Mouse (Mus musculus) thymus, postnatal 0 days (tissue): ENCODE results near the gene Gm37419. TPM values are rescaled to one million over a fixed set of nuclear protein-coding genes. Genes with fewer than 3 reads are reported as not detected.

Experiments
- DNase-seq: peaks from one replicate; pipeline ENCODE4 v3.0.0-alpha.2; 2015; ENCODE audit warnings: low spot score
- polyA plus RNA-seq: library from polyadenylated mRNA; unstranded; fragments of >200 nt; fragmentation: Nextera tagmentation; extraction: Ambion mirVana; gene quantifications from 2 replicates; pipeline ENCODE4 v1.2.1, GENCODE M21; 2015

Gm37419 gene
- polyA plus RNA-seq, 1 experiment from 2014 or later: not detected

- DNase-seq: no peak
Measured at GRCm38 (mm10) chr16:23979446-23979845, 8.8 kb upstream of the Gm37419 start.

- no peak for DNase-seq
Measured at GRCm38 (mm10) chr16:23980201-23980870, 7.9 kb upstream of the Gm37419 start.

- DNase-seq: no peak
Measured at GRCm38 (mm10) chr16:23980991-23981720, 7.1 kb upstream of the Gm37419 start.

DNA sequence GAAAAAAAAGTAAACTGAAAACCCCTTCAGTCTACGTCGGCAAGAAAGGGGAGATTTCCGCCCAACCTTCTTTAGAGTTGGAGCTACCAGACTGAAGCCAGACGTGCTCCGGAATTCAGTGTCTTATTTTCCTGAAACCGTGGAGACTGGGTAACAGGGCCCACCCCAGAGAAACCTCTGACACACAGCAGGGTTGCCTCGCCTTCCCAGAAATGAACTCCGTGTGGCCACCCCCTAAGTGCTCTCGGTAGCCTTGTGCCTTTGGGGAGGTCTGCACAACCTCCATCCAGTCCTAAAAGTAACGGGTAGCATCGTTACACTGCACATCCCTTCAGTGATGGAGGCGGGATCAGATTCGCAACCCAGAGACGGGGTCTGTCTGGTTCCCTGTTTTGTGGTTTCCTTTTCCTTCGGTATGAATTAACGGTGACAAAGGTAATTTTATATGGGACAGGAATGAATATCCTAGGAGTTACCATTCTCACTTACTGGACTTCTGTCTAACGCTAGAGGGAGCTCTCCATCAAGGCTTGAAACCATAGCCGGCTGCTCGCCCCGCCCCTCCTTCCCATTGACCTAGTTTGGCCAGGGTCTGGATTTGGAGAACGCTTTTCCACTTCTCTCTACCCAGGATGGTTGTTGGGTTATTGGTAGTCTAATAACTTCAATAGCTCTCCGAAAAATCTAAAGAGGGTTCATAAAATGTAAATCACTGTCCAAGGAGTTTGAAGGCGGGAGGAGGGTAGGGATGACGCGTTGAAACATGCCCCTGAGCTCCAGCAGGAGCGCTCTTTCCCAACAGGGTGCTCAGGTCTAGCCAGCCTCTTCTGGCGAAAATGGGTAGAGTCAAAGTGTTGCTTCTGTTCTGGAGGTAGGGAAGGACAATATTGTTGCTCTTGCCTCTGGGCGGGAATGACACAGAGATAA is 6.1 kb upstream of the Gm37419 start:
- DNase-seq: peak; percentile 77

GRCm38 (mm10) chr16:23982891-23983588 is 5.2 kb upstream of the Gm37419 start:
- peak; percentile 67 for DNase-seq

GRCm38 (mm10) chr16:23984183-23984582 is 4.1 kb upstream of the Gm37419 start:
- peak; percentile 88 for DNase-seq

GRCm38 (mm10) chr16:23984760-23985466 is 3.4 kb upstream of the Gm37419 start:
- DNase-seq: peak; percentile 71

DNA sequence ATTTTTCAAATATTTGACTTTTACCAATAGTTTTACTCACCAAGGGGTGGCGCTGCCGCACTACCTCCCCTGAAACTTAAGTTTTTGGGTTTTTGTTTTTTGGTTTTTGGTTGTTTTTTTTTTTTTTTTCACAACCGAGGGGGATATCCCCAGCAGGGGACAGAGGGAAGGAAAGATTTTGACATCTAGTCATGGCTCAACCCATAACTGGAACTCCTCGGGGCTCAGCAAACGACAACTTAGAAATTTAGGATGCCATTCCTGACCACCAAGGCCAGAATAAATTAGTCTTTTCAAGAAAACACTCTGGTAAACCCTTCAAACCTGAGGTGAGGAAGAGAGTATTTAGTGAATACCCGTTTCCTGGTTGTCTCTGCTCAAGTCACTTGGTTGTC is 2.8 kb upstream of the Gm37419 start:
- peak; percentile 66 for DNase-seq

DNA sequence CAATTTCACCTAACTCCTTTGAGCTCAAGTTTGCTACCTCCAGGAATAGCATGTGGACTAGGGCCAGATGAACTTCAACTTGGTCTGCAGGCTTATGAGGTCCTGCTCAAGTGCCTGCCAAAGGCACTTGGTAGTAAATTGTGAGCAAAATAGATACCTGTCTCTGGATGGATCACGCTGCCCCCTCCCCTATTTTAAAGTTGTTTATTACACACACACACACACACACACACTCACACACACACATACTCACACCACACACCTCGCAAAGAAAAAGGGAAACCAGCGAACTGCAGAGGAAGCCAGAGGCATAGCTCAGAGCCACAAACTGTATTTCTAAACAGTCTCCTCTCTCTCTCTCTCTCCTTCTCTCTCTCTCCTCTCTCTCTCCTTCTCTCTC is 2.1 kb upstream of the Gm37419 start:
- peak; percentile 46 for DNase-seq

GRCm38 (mm10) chr16:23986871-23987270 is 1.4 kb upstream of the Gm37419 start:
- peak; percentile 51 for DNase-seq

GRCm38 (mm10) chr16:23987341-23988156 is 733 bp upstream of the Gm37419 start:
- peak; percentile 53 for DNase-seq

GRCm38 (mm10) chr16:23988157-23988465 is 171 bp upstream of the Gm37419 start:
- no peak for DNase-seq

GRCm38 (mm10) chr16:23989209-23990160 is 1.2 kb downstream of the Gm37419 start:
- peak; percentile 38 for DNase-seq

GRCm38 (mm10) chr16:23990161-23990970 is 2.1 kb downstream of the Gm37419 start:
- peak; percentile 20 for DNase-seq

DNA sequence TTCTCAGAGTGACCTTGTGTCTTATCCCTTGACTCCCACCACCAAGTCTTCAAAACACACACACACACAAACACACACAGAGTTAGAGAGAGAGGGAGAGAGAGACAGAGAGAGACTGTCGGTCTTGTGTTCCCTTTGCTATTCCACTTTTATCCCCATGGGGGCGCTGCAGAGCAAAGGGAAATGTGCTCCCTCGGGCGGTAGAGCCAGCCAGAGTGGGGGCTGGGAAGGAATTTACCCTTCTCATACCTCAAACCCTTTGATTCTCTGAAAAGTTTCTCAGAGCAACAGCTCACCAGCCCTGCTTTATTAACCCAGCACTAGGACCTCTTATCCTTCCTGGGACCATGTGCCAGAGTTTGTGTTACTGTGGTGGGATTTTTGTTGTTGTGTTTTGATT is 2.9 kb downstream of the Gm37419 start:
- peak; percentile 95 for DNase-seq

GRCm38 (mm10) chr16:23991846-23992580 is 3.7 kb downstream of the Gm37419 start:
- no peak for DNase-seq
